Mouse (Mus musculus) heart, embryonic 15.5 days (tissue): ENCODE measurements around the gene Utrn. TPM values are rescaled to one million over a fixed set of nuclear protein-coding genes. Genes with fewer than 3 reads are reported as not detected.

Source experiments
- ATAC-seq: fragments of 200-750 bp; cut with Nextera tagmentation; replicated peaks from 2 replicates; pipeline ENCODE4 v1.8.0; 2017; ENCODE audit warnings: low read depth, moderate TSS enrichment; ENCODE audit not compliant: insufficient number of reproducible peaks, insufficient read depth, low FRiP score
- H3K27ac ChIP-seq: fragments of 300-500 bp; sonication (generic); 2 replicates; pipeline ENCODE4 v1.5.1; 2015; ENCODE audit warnings: mild to moderate bottlenecking, inconsistent platforms
- H3K27me3 ChIP-seq: fragments of 300-500 bp; sonication (generic); 2 replicates; pipeline ENCODE4 v1.6.1; 2015; ENCODE audit warnings: inconsistent platforms
- H3K36me3 ChIP-seq: fragments of 300-500 bp; sonication (generic); 2 replicates; pipeline ENCODE4 v1.6.1; 2015; ENCODE audit warnings: mild to moderate bottlenecking, inconsistent platforms
- H3K4me1 ChIP-seq: fragments of 300-500 bp; sonication (generic); replicated peaks from 2 replicates; pipeline ENCODE4 v1.6.1; 2015; ENCODE audit warnings: inconsistent platforms
- H3K4me2 ChIP-seq: fragments of 300-500 bp; sonication (generic); 2 replicates; pipeline ENCODE4 v1.6.1; 2015; ENCODE audit warnings: inconsistent platforms, mild to moderate bottlenecking, moderate library complexity
- H3K4me3 ChIP-seq: fragments of 300-500 bp; sonication (generic); 2 replicates; pipeline ENCODE4 v1.5.1; 2015; ENCODE audit warnings: mild to moderate bottlenecking, inconsistent platforms
- H3K9ac ChIP-seq: fragments of 300-500 bp; sonication (generic); 2 replicates; pipeline ENCODE4 v1.6.1; 2015; ENCODE audit warnings: mild to moderate bottlenecking, inconsistent platforms
- H3K9me3 ChIP-seq: fragments of 300-500 bp; sonication (generic); replicated peaks from 2 replicates; pipeline ENCODE4 v1.6.1; 2016; ENCODE audit warnings: inconsistent platforms
- WGBS: fragments of 180-500 bp; shearing (Covaris S2); methylation state at CpG from one replicate; pipeline ENCODE4 v1.1.7; 2015; ENCODE audit warnings: mixed read lengths; 5-methylcytosine and 5-hydroxymethylcytosine counted together
- polyA plus RNA-seq: library from polyadenylated mRNA; unstranded; fragments of >200 nt; fragmentation: Nextera tagmentation; extraction: Ambion mirVana; gene quantifications from 2 replicates; pipeline ENCODE4 v1.2.1, GENCODE M21; 2015

The Utrn gene
- polyA plus RNA-seq, 1 experiment from 2014 or later, result 58.8 TPM

DNA sequence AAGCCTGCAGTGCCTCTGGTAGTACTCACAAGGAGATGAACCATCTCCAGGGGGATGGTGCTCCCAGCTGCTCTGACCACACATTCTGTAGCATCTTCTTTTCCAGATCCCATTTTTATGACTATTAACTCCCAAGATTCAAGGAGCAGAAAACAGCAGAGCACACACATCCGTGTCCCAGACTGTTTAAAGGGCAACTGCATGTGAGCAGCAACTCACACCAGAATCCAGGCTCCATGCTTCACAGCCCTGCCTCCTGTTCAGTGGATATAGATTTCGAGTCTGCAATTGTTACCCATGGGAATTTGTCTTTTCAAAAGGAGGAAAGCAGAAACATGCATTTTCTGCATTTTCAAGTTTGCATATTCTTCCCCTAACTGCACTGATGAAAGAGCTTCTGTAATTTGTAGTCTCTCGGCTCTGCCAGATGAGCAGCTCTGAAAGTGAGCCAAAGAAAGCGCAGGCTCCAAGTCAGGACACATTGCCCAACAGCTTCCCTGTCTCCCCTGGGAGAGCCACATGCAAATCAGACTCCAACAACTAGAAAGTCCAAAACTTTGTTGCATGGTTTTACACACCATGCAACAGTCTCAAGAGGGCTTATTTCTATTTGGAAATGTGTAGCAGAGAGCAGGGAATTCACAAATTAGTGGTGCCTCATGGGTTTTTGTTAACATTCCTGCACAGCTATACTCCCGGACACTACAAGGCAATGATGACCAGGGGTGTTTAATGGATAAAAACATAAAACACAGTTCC, 111.0 kb downstream of the Utrn start:
- H3K27ac ChIP-seq, result no peak overlapping the region
- H3K4me3 ChIP-seq, result no peak overlapping the region
- peaks cover 10% of the 10 kb centered on the region for H3K4me1 ChIP-seq
- H3K36me3 ChIP-seq, result no peaks in the 10 kb centered on the region
- no peak overlapping the region for H3K4me2 ChIP-seq
- no peak overlapping the region for H3K9ac ChIP-seq
- no peaks in the 10 kb centered on the region for H3K27me3 ChIP-seq
- no peaks in the 10 kb centered on the region for H3K9me3 ChIP-seq
- 49% methylated on average over 5 of the region's 5 CpGs for WGBS
- no peak for ATAC-seq

DNA sequence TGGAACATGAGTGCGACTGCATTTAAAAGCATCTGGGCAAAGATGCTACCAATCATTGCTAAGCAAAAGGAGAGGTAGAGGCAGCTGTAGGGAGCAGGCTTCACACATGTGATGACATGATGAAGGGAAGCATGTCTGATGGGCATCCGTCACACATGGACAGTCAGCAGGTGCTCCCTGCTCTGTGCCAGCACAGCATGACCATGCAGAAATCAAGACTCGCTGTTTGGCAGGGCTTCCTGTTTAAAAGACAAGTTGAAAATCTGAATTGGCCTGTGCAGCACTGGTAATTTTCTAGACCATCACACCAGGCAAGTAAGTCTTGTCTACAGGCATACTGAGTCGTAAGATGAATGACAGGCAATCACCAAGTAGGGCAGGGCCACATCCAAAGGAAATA, 112.5 kb downstream of the Utrn start:
- WGBS, result 90% methylated on average over 4 of the region's 4 CpGs
- Histone ChIP-seq H3K4me3 (no peak overlapping the region), H3K27me3 (no peaks in the 10 kb centered on the region), H3K4me2 (no peak overlapping the region), H3K27ac (no peak overlapping the region), H3K4me1 (peaks cover 10% of the 10 kb centered on the region), H3K36me3 (no peaks in the 10 kb centered on the region), H3K9ac (no peak overlapping the region), H3K9me3 (no peaks in the 10 kb centered on the region)
- ATAC-seq, result no peak

DNA sequence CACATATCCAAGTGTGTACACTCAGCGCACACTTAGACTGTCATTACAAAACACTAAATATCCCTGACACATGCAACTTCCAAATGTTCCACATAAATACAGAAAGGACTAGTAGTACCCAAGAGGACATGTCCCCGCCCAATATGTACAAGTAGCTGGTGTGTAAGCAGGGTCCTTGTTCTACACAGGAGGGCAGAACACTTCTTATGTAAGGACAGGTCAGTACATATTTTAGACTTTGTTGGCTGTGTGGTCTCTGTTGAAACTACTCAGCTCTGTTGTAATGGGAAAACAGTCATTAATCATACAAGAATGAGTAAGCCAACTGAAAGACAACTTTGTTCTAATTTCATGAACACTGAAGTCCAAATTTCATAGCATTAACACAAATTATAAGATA, 114.3 kb downstream of the Utrn start:
- Histone ChIP-seq H3K9ac (no peak overlapping the region), H3K4me2 (no peak overlapping the region), H3K4me3 (no peak overlapping the region), H3K27me3 (no peaks in the 10 kb centered on the region), H3K27ac (no peak overlapping the region), H3K9me3 (no peaks in the 10 kb centered on the region), H3K4me1 (peaks cover 10% of the 10 kb centered on the region), H3K36me3 (0 out of 2 replicates have a peak, but pooled peaks cover 2% of the 10 kb centered on the region)
- no peak for ATAC-seq
- WGBS, result 93% methylated on average over 2 of the region's 2 CpGs

DNA sequence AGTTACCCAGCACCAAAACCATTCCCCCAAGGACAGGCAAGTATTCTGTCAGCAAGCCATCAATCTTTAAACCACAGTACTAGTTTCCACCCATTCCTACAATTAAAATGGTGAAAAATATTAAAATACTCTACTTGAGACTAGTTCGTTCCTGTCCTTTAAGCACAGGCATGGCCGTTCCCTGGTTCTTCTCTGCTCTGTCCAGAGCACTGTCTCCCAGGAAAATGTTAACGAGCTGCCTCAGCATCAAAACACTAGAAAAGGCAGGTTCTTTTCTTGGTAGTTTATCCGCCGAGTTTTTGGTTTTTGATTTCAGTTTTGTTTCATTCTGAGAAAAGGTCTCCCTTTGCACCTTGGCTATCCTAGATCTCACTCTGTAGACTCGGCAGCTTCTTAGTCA, 115.0 kb downstream of the Utrn start:
- H3K9ac ChIP-seq, result no peak overlapping the region
- no peak overlapping the region for H3K27ac ChIP-seq
- WGBS, result 86% methylated on average over 6 of the region's 6 CpGs
- no peaks in the 10 kb centered on the region for H3K9me3 ChIP-seq
- H3K4me1 ChIP-seq, result peaks cover 10% of the 10 kb centered on the region
- no peak for ATAC-seq
- 0 out of 2 replicates have a peak, but pooled peaks cover 7% of the 10 kb centered on the region for H3K36me3 ChIP-seq
- no peak overlapping the region for H3K4me3 ChIP-seq
- H3K4me2 ChIP-seq, result no peak overlapping the region
- H3K27me3 ChIP-seq, result no peaks in the 10 kb centered on the region

DNA sequence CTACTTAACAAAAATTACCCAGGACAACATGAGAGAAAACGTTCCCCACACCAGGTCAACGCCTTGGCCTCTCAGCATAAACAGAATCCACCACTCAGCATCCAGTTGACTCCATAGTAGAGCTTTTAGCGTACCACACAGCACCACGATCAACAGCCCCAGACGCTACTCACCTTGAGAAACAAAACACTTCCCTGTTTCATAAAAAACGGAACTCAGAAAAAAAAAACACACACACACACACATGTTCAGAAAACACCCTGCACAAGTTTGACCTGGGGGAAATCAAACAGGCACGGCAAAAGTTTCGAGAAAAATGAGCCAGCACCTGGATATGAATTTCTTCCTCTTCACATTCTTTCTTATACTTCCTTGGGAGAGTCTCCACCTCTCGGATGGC, 125.4 kb downstream of the Utrn start:
- Histone ChIP-seq H3K36me3 (peaks cover 28% of the 10 kb centered on the region), H3K4me2 (no peak overlapping the region), H3K9ac (no peak overlapping the region), H3K27me3 (no peaks in the 10 kb centered on the region), H3K27ac (no peak overlapping the region), H3K9me3 (no peaks in the 10 kb centered on the region), H3K4me1 (peaks cover 12% of the 10 kb centered on the region), H3K4me3 (no peak overlapping the region)
- ATAC-seq, result no peak
- WGBS, result 91% methylated on average over 9 of the region's 9 CpGs

DNA sequence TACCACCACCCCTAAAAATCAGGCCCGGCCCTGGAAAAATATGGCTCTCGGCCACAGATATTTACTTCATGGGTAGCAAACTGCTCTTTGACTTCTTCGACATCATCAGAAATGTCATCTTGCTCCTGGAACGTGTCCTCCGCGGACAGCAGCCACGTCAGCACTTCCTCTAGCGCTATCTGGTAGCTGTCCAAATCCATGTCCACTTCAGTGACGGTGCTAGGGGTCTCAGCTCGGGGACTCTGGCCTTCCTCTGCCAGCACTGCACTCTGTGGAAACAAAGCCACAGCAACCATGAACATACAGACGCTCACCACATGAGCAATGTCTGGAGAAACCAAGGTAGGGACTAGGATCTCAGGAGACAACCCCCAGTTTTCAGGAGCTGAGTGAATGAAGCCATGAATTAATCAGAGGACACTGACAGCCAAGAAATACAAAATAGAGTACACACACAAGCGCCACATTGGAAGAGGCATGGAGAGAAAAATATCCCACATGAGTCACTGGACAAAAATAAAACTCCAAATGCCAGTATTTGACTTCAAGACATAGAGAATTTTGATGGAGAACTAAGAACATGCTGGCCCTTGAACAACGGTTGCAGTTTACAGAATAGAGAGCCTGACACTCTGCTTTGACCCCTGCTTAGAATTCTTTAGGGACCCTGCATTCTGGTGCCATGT, 129.7 kb downstream of the Utrn start:
- Histone ChIP-seq H3K27ac (peak overlapping the region; percentile 72), H3K4me1 (peaks cover 27% of the 10 kb centered on the region), H3K36me3 (peaks cover 43% of the 10 kb centered on the region), H3K4me2 (no peak overlapping the region), H3K4me3 (no peak overlapping the region), H3K9me3 (no peaks in the 10 kb centered on the region), H3K9ac (no peak overlapping the region), H3K27me3 (no peaks in the 10 kb centered on the region)
- ATAC-seq, result 0 out of 2 replicates have a peak, but pooled peaks have one; percentile 47
- WGBS, result 49% methylated on average over 13 of the region's 13 CpGs

DNA sequence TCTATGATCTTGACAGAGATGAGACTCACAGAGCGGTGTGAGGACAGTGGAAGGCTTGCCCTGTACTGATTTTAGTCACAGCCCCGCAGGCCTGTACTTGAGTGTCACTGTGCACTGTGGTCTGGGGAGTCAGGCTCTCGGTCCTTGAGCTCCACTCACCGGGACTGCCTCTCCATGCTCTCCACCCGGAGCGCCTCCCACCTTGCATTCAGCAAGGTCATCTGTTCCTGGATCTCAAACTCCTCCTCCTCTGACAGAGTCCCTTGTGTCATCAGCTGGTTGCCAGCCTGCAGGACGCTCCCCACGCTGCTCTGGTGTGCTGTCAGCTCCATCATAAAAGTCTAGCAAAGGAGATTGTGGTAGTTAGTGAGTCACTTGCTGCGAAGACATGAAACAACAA, 131.2 kb downstream of the Utrn start:
- Histone ChIP-seq H3K27ac (peak overlapping the region; percentile 61), H3K9me3 (no peaks in the 10 kb centered on the region), H3K4me1 (peaks cover 27% of the 10 kb centered on the region), H3K36me3 (peaks cover 44% of the 10 kb centered on the region), H3K4me3 (no peak overlapping the region), H3K4me2 (no peak overlapping the region), H3K9ac (no peak overlapping the region), H3K27me3 (no peaks in the 10 kb centered on the region)
- 51% methylated on average over 9 of the region's 9 CpGs for WGBS
- peak; percentile 60; the same call in 1 of the 2 replicates for ATAC-seq

DNA sequence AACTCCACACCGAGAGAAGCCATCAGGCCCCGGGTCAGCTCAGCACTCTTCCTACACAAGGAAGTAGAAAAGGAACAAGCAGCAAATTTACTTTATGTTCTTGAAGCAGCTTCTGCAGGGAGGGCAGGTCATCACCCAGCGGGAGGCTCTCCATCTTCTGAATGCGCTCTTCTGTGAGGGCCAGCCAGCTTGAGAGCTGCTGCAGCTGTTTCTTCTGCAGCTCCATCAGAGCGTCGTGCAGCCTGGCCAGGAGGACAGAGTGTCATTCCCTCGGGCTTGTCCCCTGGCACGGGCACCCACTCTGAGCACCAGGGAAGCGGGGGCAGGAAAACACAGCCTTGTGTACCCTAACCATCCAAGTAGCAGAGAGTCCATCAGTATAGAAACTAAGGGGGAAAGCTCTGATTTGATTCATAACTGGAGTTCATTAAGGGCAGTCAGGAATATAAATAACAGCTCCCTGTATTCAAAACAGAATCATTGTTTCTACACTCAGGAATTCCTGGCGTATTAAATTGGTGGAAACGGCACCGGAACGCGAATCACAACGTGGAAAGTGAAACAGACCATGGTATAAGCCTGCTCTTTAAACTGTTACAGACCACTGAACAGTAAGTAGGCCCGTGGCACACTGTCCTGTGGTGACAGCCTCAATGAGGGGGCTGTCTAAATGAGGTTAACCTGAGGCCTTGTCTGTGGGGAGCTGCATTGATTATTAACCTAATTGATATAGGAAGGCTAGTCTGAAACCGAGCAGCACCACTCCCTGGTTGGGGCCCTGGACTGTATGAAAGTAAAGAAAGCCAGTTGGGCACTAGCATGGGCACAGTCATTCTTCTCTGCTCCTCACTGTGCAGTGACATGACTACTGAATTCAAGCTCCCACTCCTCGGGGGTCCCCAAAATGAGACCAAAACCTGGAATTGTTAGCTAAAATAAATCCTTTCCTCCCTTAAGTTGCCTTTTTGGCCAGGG, 132.0 kb downstream of the Utrn start:
- no peak overlapping the region for H3K4me2 ChIP-seq
- H3K4me3 ChIP-seq, result no peak overlapping the region
- H3K4me1 ChIP-seq, result peaks cover 27% of the 10 kb centered on the region
- H3K27me3 ChIP-seq, result no peaks in the 10 kb centered on the region
- peak overlapping the region; percentile 61 for H3K27ac ChIP-seq
- H3K9ac ChIP-seq, result no peak overlapping the region
- peaks cover 45% of the 10 kb centered on the region for H3K36me3 ChIP-seq
- no peaks in the 10 kb centered on the region for H3K9me3 ChIP-seq
- WGBS, result 65% methylated on average over 18 of the region's 18 CpGs
- ATAC-seq, result no peak

DNA sequence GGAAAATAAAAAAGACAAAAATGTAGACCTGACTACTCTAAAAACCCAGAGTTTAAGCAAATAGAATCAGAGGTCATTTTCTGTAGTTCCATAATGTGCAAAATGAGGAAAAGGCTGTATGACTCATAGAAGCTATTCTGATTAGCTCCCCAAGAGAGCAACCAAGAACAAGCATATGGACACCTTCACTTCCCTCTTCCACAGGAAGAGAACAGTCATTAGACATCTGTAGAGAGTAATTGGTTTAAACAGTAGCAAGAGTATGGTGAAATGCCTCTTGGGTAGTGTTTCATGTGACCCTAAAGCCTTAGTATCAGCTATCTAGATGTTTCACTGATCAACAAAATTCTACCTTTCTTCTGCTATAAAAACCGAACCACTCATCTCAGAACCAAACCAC, 133.5 kb downstream of the Utrn start:
- Histone ChIP-seq H3K4me3 (no peak overlapping the region), H3K9me3 (no peaks in the 10 kb centered on the region), H3K36me3 (peaks cover 50% of the 10 kb centered on the region), H3K9ac (no peak overlapping the region), H3K4me1 (peaks cover 24% of the 10 kb centered on the region), H3K27ac (no peak overlapping the region), H3K27me3 (no peaks in the 10 kb centered on the region), H3K4me2 (no peak overlapping the region)
- no peak for ATAC-seq
- WGBS, result 93% methylated on average over 1 of the region's 1 CpGs

DNA sequence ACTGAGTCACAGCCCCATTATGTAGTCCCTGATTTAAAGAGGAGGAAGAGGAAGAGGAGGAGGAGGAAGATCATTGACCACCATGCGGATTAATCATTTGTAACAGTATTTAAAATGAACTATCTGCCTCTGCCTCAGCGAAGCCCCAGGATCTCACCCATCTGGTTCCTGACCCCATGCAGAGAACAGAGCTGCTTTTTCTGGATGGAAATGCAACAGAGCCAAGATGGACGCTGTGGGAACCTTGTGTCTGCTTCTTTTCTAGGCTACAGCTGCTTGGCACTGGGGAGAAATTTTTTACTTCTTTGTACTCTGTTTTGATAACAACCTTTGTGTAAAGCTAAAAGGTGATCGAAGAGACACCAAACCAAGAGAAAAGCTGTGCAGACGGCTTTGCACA, 137.7 kb downstream of the Utrn start:
- Histone ChIP-seq H3K27ac (no peak overlapping the region), H3K4me2 (no peak overlapping the region), H3K9me3 (no peaks in the 10 kb centered on the region), H3K9ac (no peak overlapping the region), H3K27me3 (no peaks in the 10 kb centered on the region), H3K4me1 (0 out of 2 replicates have a peak, but pooled peaks cover under 1% of the 10 kb centered on the region), H3K4me3 (no peak overlapping the region), H3K36me3 (peaks cover 57% of the 10 kb centered on the region)
- ATAC-seq, result no peak
- 73% methylated on average over 5 of the region's 5 CpGs for WGBS

DNA sequence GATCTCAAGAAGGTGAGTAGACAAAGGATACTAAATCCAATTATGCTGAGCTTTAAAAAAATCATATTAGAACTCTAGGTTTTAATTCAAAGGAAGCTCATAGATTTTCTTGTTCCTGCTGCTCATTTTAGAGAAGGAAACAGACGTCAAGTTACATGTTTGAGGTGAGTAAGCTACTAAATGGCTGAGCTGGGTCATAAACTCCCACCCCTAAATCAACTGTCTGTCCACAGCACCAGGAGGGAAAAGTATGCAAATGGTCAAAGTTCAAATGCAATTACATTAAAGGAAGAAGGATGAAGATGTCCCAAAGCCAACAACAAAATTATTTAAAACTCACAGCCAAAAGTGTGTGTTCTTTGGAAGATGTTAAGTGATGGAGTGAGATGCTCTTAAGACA, 139.5 kb downstream of the Utrn start:
- Histone ChIP-seq H3K36me3 (peaks cover 46% of the 10 kb centered on the region), H3K9ac (no peak overlapping the region), H3K4me2 (no peak overlapping the region), H3K9me3 (no peaks in the 10 kb centered on the region), H3K27me3 (no peaks in the 10 kb centered on the region), H3K27ac (no peak overlapping the region), H3K4me3 (no peak overlapping the region), H3K4me1 (peaks cover 10% of the 10 kb centered on the region)
- ATAC-seq, result no peak
- WGBS, result 63% methylated on average over 1 of the region's 1 CpGs
